Mouse (Mus musculus) liver, embryonic 13.5 days (tissue): ENCODE data around the gene Elp5. TPM values are rescaled to one million over a fixed set of nuclear protein-coding genes. Genes with fewer than 3 reads are reported as not detected.

ENCODE experiments used
- ATAC-seq: fragments of 200-750 bp; cut with Nextera tagmentation; 2 replicates; pipeline ENCODE4 v1.8.0; 2017; ENCODE audit warnings: low read depth, mild to moderate bottlenecking, moderate number of reproducible peaks, moderate library complexity
- DNase-seq: peaks from one replicate; pipeline ENCODE4 v3.0.0; 2022
- H3K27ac ChIP-seq: fragments of 300-500 bp; sonication (generic); 2 replicates; pipeline ENCODE4 v1.5.1; 2015; ENCODE audit warnings: moderate library complexity, mild to moderate bottlenecking, inconsistent platforms
- H3K27me3 ChIP-seq: fragments of 300-500 bp; sonication (generic); 2 replicates; pipeline ENCODE4 v1.6.1; 2015; ENCODE audit warnings: mild to moderate bottlenecking, inconsistent platforms
- H3K36me3 ChIP-seq: fragments of 300-500 bp; sonication (generic); 2 replicates; pipeline ENCODE4 v1.6.1; 2015; ENCODE audit warnings: mild to moderate bottlenecking, inconsistent platforms
- H3K4me1 ChIP-seq: fragments of 300-500 bp; sonication (generic); replicated peaks from 2 replicates; pipeline ENCODE4 v1.6.1; 2015; ENCODE audit warnings: inconsistent platforms
- H3K4me2 ChIP-seq: fragments of 300-500 bp; sonication (generic); 2 replicates; pipeline ENCODE4 v1.6.1; 2015; ENCODE audit warnings: inconsistent platforms, mild to moderate bottlenecking, moderate library complexity
- H3K4me3 ChIP-seq: fragments of 300-500 bp; sonication (generic); replicated peaks from 2 replicates; pipeline ENCODE4 v1.5.1; 2015; ENCODE audit warnings: mild to moderate bottlenecking, inconsistent platforms
- H3K9ac ChIP-seq: fragments of 300-500 bp; sonication (generic); 2 replicates; pipeline ENCODE4 v1.6.1; 2015; ENCODE audit warnings: mild to moderate bottlenecking, inconsistent platforms
- H3K9me3 ChIP-seq: fragments of 300-500 bp; sonication (generic); replicated peaks from 2 replicates; pipeline ENCODE4 v1.6.1; 2016; ENCODE audit warnings: inconsistent platforms
- WGBS: fragments of 180-500 bp; shearing (Covaris S2); methylation state at CpG from one replicate; pipeline ENCODE4 v1.1.7; 2015; ENCODE audit not compliant: insufficient replicate concordance; 5-methylcytosine and 5-hydroxymethylcytosine counted together
- polyA plus RNA-seq: library from polyadenylated mRNA; unstranded; fragments of >200 nt; fragmentation: Nextera tagmentation; extraction: Ambion mirVana; gene quantifications from 2 replicates; pipeline ENCODE4 v1.2.1, GENCODE M21; 2015

Gene Elp5
- polyA plus RNA-seq, 1 experiment from 2014 or later, result 86.9 TPM

GRCm38 (mm10) chr11:69952274-69952673, 30.0 kb downstream of the Elp5 start:
- DNase-seq, result no peak
- Histone ChIP-seq H3K9me3 (no peaks in the 10 kb centered on the region), H3K36me3 (no peaks in the 10 kb centered on the region), H3K4me1 (peaks cover 25% of the 10 kb centered on the region), H3K4me3 (no peak overlapping the region), H3K27ac (no peak overlapping the region), H3K27me3 (peaks cover 56% of the 10 kb centered on the region), H3K4me2 (no peak overlapping the region), H3K9ac (no peak overlapping the region)
- 30% methylated on average over 1 of the region's 1 CpGs for WGBS
- ATAC-seq, result no peak

GRCm38 (mm10) chr11:69950807-69951459, 31.4 kb downstream of the Elp5 start:
- WGBS, result 40% methylated on average over 4 of the region's 4 CpGs
- no peak for DNase-seq
- no peak for ATAC-seq

GRCm38 (mm10) chr11:69948763-69949150, 33.6 kb downstream of the Elp5 start:
- peak overlapping the region; percentile 77 for H3K9ac ChIP-seq
- H3K27ac ChIP-seq, result peak overlapping the region; percentile 87
- peak overlapping the region; percentile 95 for H3K4me2 ChIP-seq
- H3K9me3 ChIP-seq, result no peaks in the 10 kb centered on the region
- DNase-seq (peak; percentile 81), ATAC-seq (peak; percentile 35)
- 2% methylated on average over 14 of the region's 14 CpGs for WGBS
- H3K27me3 ChIP-seq, result peaks cover 54% of the 10 kb centered on the region
- peak overlapping the region; percentile 78 for H3K4me3 ChIP-seq
- H3K4me1 ChIP-seq, result peaks cover 59% of the 10 kb centered on the region
- peaks cover 22% of the 10 kb centered on the region for H3K36me3 ChIP-seq

More at GRCm38 (mm10) chr11:69950807-69951459, 31.4 kb downstream of the Elp5 start:
- H3K4me3 ChIP-seq, result no peak overlapping the region
- H3K9ac ChIP-seq, result no peak overlapping the region
- H3K4me2 ChIP-seq, result no peak overlapping the region
- H3K27me3 ChIP-seq, result peaks cover 47% of the 10 kb centered on the region
- no peaks in the 10 kb centered on the region for H3K36me3 ChIP-seq
- no peak overlapping the region for H3K27ac ChIP-seq
- no peaks in the 10 kb centered on the region for H3K9me3 ChIP-seq
- H3K4me1 ChIP-seq, result peaks cover 37% of the 10 kb centered on the region

- DNase-seq (peak; percentile 96), ATAC-seq (peak; percentile 86)
- Histone ChIP-seq H3K4me1 (peaks cover 56% of the 10 kb centered on the region), H3K27me3 (peaks cover 55% of the 10 kb centered on the region), H3K4me2 (peak within 1 kb of the TSS; percentile 95), H3K27ac (peak within 1 kb of the TSS; percentile 93), H3K9me3 (no peaks in the 10 kb centered on the region), H3K4me3 (peak within 1 kb of the TSS; percentile 78), H3K36me3 (peaks cover 27% of the 10 kb centered on the region), H3K9ac (peak within 1 kb of the TSS; percentile 87)
- WGBS, result 1% methylated on average over 34 of the region's 34 CpGs
These were observed 34.1 kb downstream of the Elp5 start, which contains the start of gene Slc2a4 for GRCm38 (mm10) chr11:69948066-69948762. Slc2a4 (minus strand) TSS chr11:69948188.

GRCm38 (mm10) chr11:69947337-69948065, 34.8 kb downstream of the Elp5 start:
- Histone ChIP-seq H3K27me3 (peaks cover 59% of the 10 kb centered on the region), H3K9ac (peak overlapping the region; percentile 87), H3K4me1 (peaks cover 60% of the 10 kb centered on the region), H3K36me3 (peaks cover 34% of the 10 kb centered on the region), H3K4me3 (peak overlapping the region; percentile 78), H3K9me3 (no peaks in the 10 kb centered on the region), H3K27ac (peak overlapping the region; percentile 93), H3K4me2 (peak overlapping the region; percentile 95)
- no peak for ATAC-seq
- no peak for DNase-seq
- 16% methylated on average over 29 of the region's 29 CpGs for WGBS

GRCm38 (mm10) chr11:69945997-69946891, 36.1 kb downstream of the Elp5 start:
- Histone ChIP-seq H3K9ac (peak overlapping the region; percentile 87), H3K4me1 (peaks cover 60% of the 10 kb centered on the region), H3K27me3 (peaks cover 59% of the 10 kb centered on the region), H3K36me3 (peaks cover 41% of the 10 kb centered on the region), H3K27ac (peak overlapping the region; percentile 93), H3K9me3 (no peaks in the 10 kb centered on the region), H3K4me3 (peak overlapping the region; percentile 78), H3K4me2 (peak overlapping the region; percentile 95)
- DNase-seq (peak; percentile 64), ATAC-seq (peak; percentile 82)
- WGBS, result 64% methylated on average over 18 of the region's 18 CpGs

- ATAC-seq (no peak), DNase-seq (no peak)
- peak overlapping the region; percentile 93 for H3K27ac ChIP-seq
- H3K27me3 ChIP-seq, result peaks cover 58% of the 10 kb centered on the region
- H3K4me2 ChIP-seq, result peak overlapping the region; percentile 95
- H3K4me3 ChIP-seq, result peak overlapping the region; percentile 78
- peak overlapping the region; percentile 87 for H3K9ac ChIP-seq
- peaks cover 60% of the 10 kb centered on the region for H3K4me1 ChIP-seq
- no peaks in the 10 kb centered on the region for H3K9me3 ChIP-seq
- 66% methylated on average over 13 of the region's 13 CpGs for WGBS
- peaks cover 41% of the 10 kb centered on the region for H3K36me3 ChIP-seq
These were observed 37.1 kb downstream of the Elp5 start for GRCm38 (mm10) chr11:69945216-69945615.

- Histone ChIP-seq H3K27me3 (peaks cover 90% of the 10 kb centered on the region), H3K36me3 (peaks cover 41% of the 10 kb centered on the region), H3K4me3 (no peak overlapping the region), H3K27ac (no peak overlapping the region), H3K9me3 (no peaks in the 10 kb centered on the region), H3K9ac (no peak overlapping the region), H3K4me1 (peaks cover 48% of the 10 kb centered on the region), H3K4me2 (no peak overlapping the region)
- ATAC-seq (no peak), DNase-seq (no peak)
- 80% methylated on average over 4 of the region's 4 CpGs for WGBS
These were observed 41.4 kb downstream of the Elp5 start for GRCm38 (mm10) chr11:69940962-69941361.

- Histone ChIP-seq H3K4me3 (no peak overlapping the region), H3K4me2 (no peak overlapping the region), H3K27me3 (peaks cover 95% of the 10 kb centered on the region), H3K36me3 (peaks cover 29% of the 10 kb centered on the region), H3K27ac (no peak overlapping the region), H3K9ac (no peak overlapping the region), H3K4me1 (peaks cover 48% of the 10 kb centered on the region), H3K9me3 (no peaks in the 10 kb centered on the region)
- DNase-seq (no peak), ATAC-seq (no peak)
- 86% methylated on average over 17 of the region's 17 CpGs for WGBS
These were observed 42.6 kb downstream of the Elp5 start for GRCm38 (mm10) chr11:69939731-69940130.

- Histone ChIP-seq H3K4me1 (peaks cover 48% of the 10 kb centered on the region), H3K36me3 (peaks cover 23% of the 10 kb centered on the region), H3K4me2 (no peak overlapping the region), H3K9ac (no peak overlapping the region), H3K27me3 (peaks cover 95% of the 10 kb centered on the region), H3K4me3 (no peak overlapping the region), H3K27ac (no peak overlapping the region), H3K9me3 (no peaks in the 10 kb centered on the region)
- WGBS, result 39% methylated on average over 5 of the region's 5 CpGs
- ATAC-seq (no peak), DNase-seq (no peak)
These were observed 43.1 kb downstream of the Elp5 start for GRCm38 (mm10) chr11:69939181-69939580.
